Mouse (Mus musculus) cerebellum, adult 9-11 months (tissue): ENCODE results near the gene Atp10b.
"Not testable (repeated sequence)": the region's sequence is repeated elsewhere in the genome, so short reads cannot be mapped to it uniquely, and the experiment has no call there.

Experiments used
- DNase-seq: peaks from one replicate; pipeline ENCODE4 v3.0.0; 2022

The Atp10b gene

GRCm38 (mm10) chr11:43149577-43149976 lies at the start of gene Atp10b:
Gene Atp10b, plus strand, starts transcription at chr11:43149877.
- no peak for DNase-seq

- DNase-seq = no peak
Measured at GRCm38 (mm10) chr11:43101357-43101756, 48.3 kb upstream of the Atp10b start.

- DNase-seq = no peak
Measured at GRCm38 (mm10) chr11:43125908-43126477, 23.7 kb upstream of the Atp10b start.

GRCm38 (mm10) chr11:43126573-43126972 lies 23.1 kb upstream of the Atp10b start:
- DNase-seq = not testable (repeated sequence)

GRCm38 (mm10) chr11:43141296-43141695 lies 8.4 kb upstream of the Atp10b start:
- no peak for DNase-seq

- peak; percentile 43 for DNase-seq
Measured at GRCm38 (mm10) chr11:43142811-43143210, 6.9 kb upstream of the Atp10b start.

- DNase-seq = no peak
Measured at GRCm38 (mm10) chr11:43144178-43144577, 5.5 kb upstream of the Atp10b start.

GRCm38 (mm10) chr11:43144882-43145281 lies 4.8 kb upstream of the Atp10b start:
- DNase-seq = not testable (repeated sequence)

GRCm38 (mm10) chr11:43147380-43147779 lies 2.3 kb upstream of the Atp10b start:
- DNase-seq = no peak

GRCm38 (mm10) chr11:43148341-43148740 lies 1.3 kb upstream of the Atp10b start:
- DNase-seq = no peak

GRCm38 (mm10) chr11:43155004-43155403 lies 5.3 kb downstream of the Atp10b start:
- DNase-seq = no peak

- DNase-seq = no peak
Measured at GRCm38 (mm10) chr11:43155417-43155816, 5.7 kb downstream of the Atp10b start.

- DNase-seq = no peak
Measured at GRCm38 (mm10) chr11:43158814-43159213, 9.1 kb downstream of the Atp10b start.

- no peak for DNase-seq
Measured at GRCm38 (mm10) chr11:43160188-43160942, 10.7 kb downstream of the Atp10b start.

GRCm38 (mm10) chr11:43170601-43171000 lies 20.9 kb downstream of the Atp10b start:
- DNase-seq = no peak

GRCm38 (mm10) chr11:43174359-43175116 lies 24.9 kb downstream of the Atp10b start:
- DNase-seq = no peak

GRCm38 (mm10) chr11:43182401-43182800 lies 32.7 kb downstream of the Atp10b start:
- DNase-seq = no peak

GRCm38 (mm10) chr11:43182816-43183215 lies 33.1 kb downstream of the Atp10b start:
- DNase-seq = no peak

- no peak for DNase-seq
Measured at GRCm38 (mm10) chr11:43183457-43183856, 33.8 kb downstream of the Atp10b start.

GRCm38 (mm10) chr11:43186291-43186690 lies 36.6 kb downstream of the Atp10b start:
- no peak for DNase-seq

- no peak for DNase-seq
Measured at GRCm38 (mm10) chr11:43189817-43190593, 40.3 kb downstream of the Atp10b start.

GRCm38 (mm10) chr11:43198811-43199210 lies 49.1 kb downstream of the Atp10b start:
- DNase-seq = no peak

- DNase-seq = no peak
Measured at GRCm38 (mm10) chr11:43199358-43199757, 49.7 kb downstream of the Atp10b start.
